Mouse (Mus musculus): ENCODE results near the gene Nrg4. TPM values are rescaled to one million over a fixed set of nuclear protein-coding genes. Genes with fewer than 3 reads are reported as not detected.
A peak's percentile ranks its signal among the peaks of the same experiment; 100 is the strongest.

Nrg4 gene
- 1.4 and 1.9 TPM in 2 replicates for polyA plus RNA-seq (2015; fragmentation: Nextera tagmentation; extraction: Ambion mirVana)

DNA sequence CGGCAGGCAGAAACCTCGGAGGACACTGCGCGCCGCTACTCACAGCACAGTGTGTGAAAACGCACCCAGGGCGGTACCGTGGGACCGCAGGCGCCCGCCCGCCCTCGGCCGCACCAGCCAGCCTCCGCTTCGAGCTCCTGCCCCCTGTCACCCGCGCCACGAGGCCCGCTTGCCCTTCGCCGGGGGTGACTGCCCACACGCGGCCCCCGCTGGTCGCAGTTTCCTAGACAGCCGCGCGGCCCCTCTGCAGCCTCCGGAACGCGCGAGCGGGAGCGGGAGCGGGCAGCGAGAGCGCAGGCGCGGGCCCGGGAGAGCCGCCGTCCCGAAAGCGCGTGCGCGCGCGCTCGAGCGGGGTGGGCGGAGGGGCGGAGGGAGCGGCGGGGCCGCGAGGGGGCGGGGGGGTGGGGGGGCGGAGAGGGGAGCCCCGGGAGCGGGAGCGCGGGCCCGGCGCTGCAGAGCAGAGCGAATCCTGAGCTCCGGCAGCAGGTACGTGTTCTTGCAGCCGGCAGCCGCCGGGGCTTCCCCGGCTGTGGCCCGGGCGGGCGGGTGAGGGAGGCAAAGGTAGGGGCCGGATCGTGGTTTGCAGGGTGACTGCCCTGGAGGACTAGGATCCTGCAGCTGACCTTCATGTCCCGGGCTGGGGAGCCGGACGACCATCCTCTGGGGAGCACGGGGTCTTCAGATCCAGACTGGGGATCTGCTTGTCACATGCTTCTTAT lies at the start of gene Nrg4, which contains the start of gene Tmem266:
Gene Nrg4, minus strand, starts transcription at position 330 of the 719 bp plus-strand sequence.
Gene Tmem266, plus strand, starts transcription at position 399 of the 719 bp plus-strand sequence.
- Histone ChIP-seq H3K9ac (peak within 1 kb of the TSS; percentile 88), H3K4me3 (peak within 1 kb of the TSS; percentile 83), H3K4me1 (peaks cover 9% of the 10 kb centered on the region; the same call in 1 of the 2 replicates), H3K4me2 (peak within 1 kb of the TSS; percentile 90), H3K27ac (replicated peaks) (no peak within 1 kb of the TSS), H3K9me3 (no peaks in the 10 kb centered on the region), H3K27me3 (replicated peaks) (peaks cover 81% of the 10 kb centered on the region), H3K36me3 (no peaks in the 10 kb centered on the region)
- peak; percentile 75 for ATAC-seq (ENCODE audit: extremely low read depth, insufficient number of reproducible peaks, low FRiP score, low TSS enrichment)
- WGBS: 0% methylated on average over 54 of the region's 82 CpGs

DNA sequence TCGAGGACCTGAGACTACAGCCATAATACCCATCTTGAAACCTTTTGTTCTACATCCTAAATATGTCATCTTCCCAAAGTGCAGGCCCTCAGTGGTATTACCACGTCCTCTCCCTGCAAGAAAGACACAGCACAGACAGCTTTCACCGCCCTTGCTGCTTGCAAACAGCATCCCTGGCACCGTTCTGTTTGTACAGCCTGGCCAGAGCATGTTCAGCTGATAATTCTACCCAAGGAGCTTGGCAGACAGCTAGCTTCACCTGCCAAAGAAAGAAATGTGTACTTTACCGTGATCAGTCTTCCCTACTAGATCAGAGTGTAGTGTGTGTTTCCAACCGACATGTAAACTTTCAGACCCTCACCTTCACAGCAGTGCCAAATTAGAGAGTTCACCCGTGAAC lies 45.3 kb upstream of the Nrg4 start:
- H3K36me3 ChIP-seq: no peaks in the 10 kb centered on the region
- H3K4me2 ChIP-seq: no peak overlapping the region
- WGBS: 67% methylated on average over 7 of the region's 7 CpGs
- no peak overlapping the region for H3K9ac ChIP-seq
- H3K4me3 ChIP-seq: no peak overlapping the region
- ATAC-seq (ENCODE audit: extremely low read depth, insufficient number of reproducible peaks, low FRiP score, low TSS enrichment): no peak
- no peak overlapping the region for H3K27ac ChIP-seq (replicated peaks)
- H3K27me3 ChIP-seq (replicated peaks): 0 out of 2 replicates have a peak, but pooled peaks cover 2% of the 10 kb centered on the region
- no peaks in the 10 kb centered on the region for H3K4me1 ChIP-seq
- 0 out of 2 replicates have a peak, but pooled peaks cover 3% of the 10 kb centered on the region for H3K9me3 ChIP-seq

DNA sequence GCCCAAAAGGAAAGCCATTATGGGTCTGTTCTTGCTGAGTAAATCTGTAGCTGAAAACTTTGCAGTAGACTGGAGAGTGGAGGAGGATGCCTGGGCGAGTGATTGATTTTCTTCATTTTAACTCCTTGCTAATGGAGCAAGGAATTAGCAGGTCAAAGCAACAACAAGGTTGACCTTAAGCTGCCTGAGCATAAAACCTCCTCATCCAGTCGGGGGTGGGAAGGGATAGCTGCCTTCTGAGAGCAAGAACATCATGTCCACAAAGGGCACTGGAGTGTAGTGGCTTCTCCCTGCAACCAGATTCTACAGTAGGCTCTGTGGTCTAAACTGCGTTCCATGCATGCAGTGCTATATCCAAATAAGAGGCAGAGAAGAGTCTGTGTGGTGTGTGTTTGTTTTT lies 41.4 kb upstream of the Nrg4 start:
- Histone ChIP-seq H3K4me3 (no peak overlapping the region), H3K9ac (no peak overlapping the region), H3K36me3 (no peaks in the 10 kb centered on the region), H3K4me2 (no peak overlapping the region), H3K9me3 (0 out of 2 replicates have a peak, but pooled peaks cover 3% of the 10 kb centered on the region), H3K27me3 (replicated peaks) (no peaks in the 10 kb centered on the region), H3K4me1 (no peaks in the 10 kb centered on the region), H3K27ac (replicated peaks) (no peak overlapping the region)
- 60% methylated on average over 3 of the region's 3 CpGs for WGBS
- no peak for ATAC-seq (ENCODE audit: extremely low read depth, insufficient number of reproducible peaks, low FRiP score, low TSS enrichment)

DNA sequence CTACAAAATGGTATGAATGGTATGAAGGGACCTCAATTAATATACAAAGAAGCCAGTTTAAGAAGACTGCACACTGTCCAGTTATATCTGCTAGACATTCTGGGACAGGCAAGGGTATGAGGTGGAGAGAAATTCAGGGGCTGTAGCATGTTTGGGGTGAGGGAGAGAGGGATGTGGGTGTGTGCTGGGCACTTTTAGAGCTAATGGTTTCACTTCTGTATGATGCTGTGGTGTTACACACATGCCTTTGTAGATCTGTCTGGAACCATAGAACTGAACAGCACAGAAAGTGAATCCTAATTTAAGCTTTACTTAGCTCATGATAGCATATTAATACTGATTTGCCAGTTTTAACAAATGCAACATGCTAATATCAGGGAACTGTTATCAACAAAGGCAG lies 37.1 kb upstream of the Nrg4 start:
- H3K36me3 ChIP-seq: no peaks in the 10 kb centered on the region
- no peak overlapping the region for H3K9ac ChIP-seq
- no peaks in the 10 kb centered on the region for H3K27me3 ChIP-seq (replicated peaks)
- no peak overlapping the region for H3K4me3 ChIP-seq
- no peak for ATAC-seq (ENCODE audit: extremely low read depth, insufficient number of reproducible peaks, low FRiP score, low TSS enrichment)
- H3K4me2 ChIP-seq: no peak overlapping the region
- H3K9me3 ChIP-seq: no peaks in the 10 kb centered on the region
- H3K4me1 ChIP-seq: no peaks in the 10 kb centered on the region
- no peak overlapping the region for H3K27ac ChIP-seq (replicated peaks)

DNA sequence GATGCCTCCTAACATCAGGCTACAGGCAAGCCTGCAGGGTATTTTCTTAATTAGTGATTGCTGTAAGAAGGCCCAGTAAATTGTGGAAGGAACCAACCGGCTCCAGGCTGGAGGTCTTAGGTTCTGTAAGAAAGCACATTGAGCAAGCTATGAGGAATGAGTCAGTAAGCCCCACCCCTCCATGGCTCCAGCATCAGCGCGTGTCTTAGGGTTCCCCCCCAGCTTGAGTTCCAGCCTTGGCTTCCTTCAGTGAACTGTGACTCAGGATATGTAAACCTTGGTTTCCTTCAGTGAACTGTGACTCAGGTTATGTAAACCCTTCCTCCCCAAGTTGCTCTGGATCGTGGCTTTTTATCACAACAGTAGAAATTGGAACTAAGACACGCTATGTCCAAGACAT lies 35.3 kb upstream of the Nrg4 start:
- no peak overlapping the region for H3K9ac ChIP-seq
- H3K4me1 ChIP-seq: no peaks in the 10 kb centered on the region
- ATAC-seq (ENCODE audit: extremely low read depth, insufficient number of reproducible peaks, low FRiP score, low TSS enrichment): no peak
- no peak overlapping the region for H3K27ac ChIP-seq (replicated peaks)
- 70% methylated on average over 5 of the region's 5 CpGs for WGBS
- no peaks in the 10 kb centered on the region for H3K36me3 ChIP-seq
- no peaks in the 10 kb centered on the region for H3K9me3 ChIP-seq
- no peak overlapping the region for H3K4me3 ChIP-seq
- no peaks in the 10 kb centered on the region for H3K27me3 ChIP-seq (replicated peaks)
- no peak overlapping the region for H3K4me2 ChIP-seq

DNA sequence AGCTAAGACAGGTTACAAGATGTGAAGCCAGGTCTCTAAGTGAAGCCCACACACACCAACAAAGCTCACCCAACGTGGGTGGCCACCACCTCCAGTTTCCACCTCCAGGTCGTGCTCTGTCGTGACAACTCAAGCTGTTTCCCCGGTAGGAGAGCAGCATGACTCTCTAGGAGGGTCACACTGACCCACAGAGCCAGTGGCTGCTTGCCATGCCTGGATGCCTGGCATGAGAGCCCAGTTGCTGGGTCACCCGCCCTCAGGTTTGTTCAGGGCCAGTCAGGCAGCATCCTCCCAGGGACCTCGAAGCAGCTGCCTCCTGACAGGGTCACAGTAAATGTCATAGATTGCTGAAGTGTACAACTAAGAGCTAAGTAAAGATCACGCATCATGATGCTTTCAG lies 34.2 kb upstream of the Nrg4 start:
- Histone ChIP-seq H3K27me3 (replicated peaks) (no peaks in the 10 kb centered on the region), H3K4me3 (no peak overlapping the region), H3K9me3 (no peaks in the 10 kb centered on the region), H3K4me2 (no peak overlapping the region), H3K4me1 (no peaks in the 10 kb centered on the region), H3K27ac (replicated peaks) (no peak overlapping the region), H3K9ac (no peak overlapping the region), H3K36me3 (no peaks in the 10 kb centered on the region)
- no peak for ATAC-seq (ENCODE audit: extremely low read depth, insufficient number of reproducible peaks, low FRiP score, low TSS enrichment)
- WGBS: 56% methylated on average over 7 of the region's 7 CpGs

DNA sequence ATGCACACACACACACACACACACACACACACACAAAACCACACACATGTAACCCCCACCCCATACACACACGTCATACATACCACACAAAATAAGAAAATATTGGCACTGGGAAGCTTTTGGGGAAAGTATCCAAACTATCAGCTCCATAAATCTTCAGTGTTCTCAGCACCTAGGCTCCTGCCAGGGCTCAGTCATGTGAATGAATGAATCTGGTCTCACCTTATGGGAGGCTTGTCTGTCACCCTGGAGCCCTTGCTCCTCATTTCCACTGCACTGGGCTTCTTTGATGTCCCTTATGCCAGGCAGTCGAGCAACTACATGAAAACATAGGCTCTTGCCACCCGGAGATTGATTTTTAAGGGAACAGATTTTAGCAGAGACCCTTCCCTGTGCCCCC lies 33.7 kb upstream of the Nrg4 start:
- no peak overlapping the region for H3K4me3 ChIP-seq
- no peak overlapping the region for H3K4me2 ChIP-seq
- 64% methylated on average over 3 of the region's 3 CpGs for WGBS
- no peaks in the 10 kb centered on the region for H3K4me1 ChIP-seq
- H3K36me3 ChIP-seq: no peaks in the 10 kb centered on the region
- no peaks in the 10 kb centered on the region for H3K27me3 ChIP-seq (replicated peaks)
- no peak overlapping the region for H3K9ac ChIP-seq
- H3K27ac ChIP-seq (replicated peaks): no peak overlapping the region
- no peaks in the 10 kb centered on the region for H3K9me3 ChIP-seq
- ATAC-seq (ENCODE audit: extremely low read depth, insufficient number of reproducible peaks, low FRiP score, low TSS enrichment): no peak

DNA sequence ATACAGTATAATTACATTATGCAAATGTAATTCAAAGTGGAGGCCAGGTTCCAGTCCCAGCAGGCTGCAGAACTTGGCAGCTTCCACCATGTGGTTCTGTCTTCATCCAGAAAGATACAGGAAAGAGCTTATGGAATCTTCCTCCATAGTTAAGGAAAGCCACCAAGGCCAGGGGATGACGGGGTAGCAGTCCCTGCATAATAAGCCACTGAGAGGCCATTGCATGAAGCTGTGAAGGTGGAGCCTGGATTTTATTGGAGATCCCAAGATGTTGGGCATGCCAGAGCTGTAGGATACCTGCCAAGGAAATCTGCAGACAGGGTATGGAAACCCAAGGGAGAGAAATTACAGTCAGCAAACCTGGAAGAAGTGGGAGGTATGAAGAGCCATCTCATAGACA lies 30.5 kb upstream of the Nrg4 start:
- Histone ChIP-seq H3K4me2 (no peak overlapping the region), H3K27ac (replicated peaks) (no peak overlapping the region), H3K4me3 (no peak overlapping the region), H3K36me3 (no peaks in the 10 kb centered on the region), H3K9ac (no peak overlapping the region), H3K9me3 (no peaks in the 10 kb centered on the region), H3K27me3 (replicated peaks) (no peaks in the 10 kb centered on the region), H3K4me1 (no peaks in the 10 kb centered on the region)
- no peak for ATAC-seq (ENCODE audit: extremely low read depth, insufficient number of reproducible peaks, low FRiP score, low TSS enrichment)
- 62% methylated on average over 1 of the region's 1 CpGs for WGBS

DNA sequence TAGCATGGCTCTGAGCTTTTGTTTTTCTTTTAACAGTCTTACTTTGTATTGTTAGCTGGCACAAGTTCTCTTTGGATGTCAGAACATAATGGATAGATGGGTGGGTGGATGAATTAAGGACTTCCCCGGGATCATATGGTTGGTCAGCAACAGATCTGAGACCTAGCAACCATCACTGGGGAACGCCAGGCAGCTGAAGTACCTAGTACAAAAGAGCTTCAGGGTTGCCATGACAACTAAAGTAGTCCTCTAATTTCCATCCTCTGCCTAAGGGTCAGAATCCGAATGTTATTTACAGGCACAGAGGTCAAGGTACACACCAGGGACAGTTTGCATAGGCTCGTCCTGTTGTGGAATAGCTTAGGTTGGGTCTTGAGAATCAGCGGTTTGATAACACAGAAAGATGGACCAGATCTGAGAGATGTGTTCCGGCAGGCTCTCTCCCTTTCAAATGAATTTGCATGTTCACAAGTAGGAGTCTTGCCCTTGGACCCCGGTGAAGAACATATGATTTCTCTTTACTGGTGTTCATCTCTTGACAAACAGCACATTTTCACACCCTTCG lies 28.7 kb upstream of the Nrg4 start:
- Histone ChIP-seq H3K4me2 (no peak overlapping the region), H3K4me1 (no peaks in the 10 kb centered on the region), H3K36me3 (no peaks in the 10 kb centered on the region), H3K4me3 (no peak overlapping the region), H3K9me3 (no peaks in the 10 kb centered on the region), H3K27me3 (replicated peaks) (no peaks in the 10 kb centered on the region), H3K27ac (replicated peaks) (no peak overlapping the region), H3K9ac (no peak overlapping the region)
- ATAC-seq (ENCODE audit: extremely low read depth, insufficient number of reproducible peaks, low FRiP score, low TSS enrichment): no peak
- WGBS: 65% methylated on average over 8 of the region's 8 CpGs

DNA sequence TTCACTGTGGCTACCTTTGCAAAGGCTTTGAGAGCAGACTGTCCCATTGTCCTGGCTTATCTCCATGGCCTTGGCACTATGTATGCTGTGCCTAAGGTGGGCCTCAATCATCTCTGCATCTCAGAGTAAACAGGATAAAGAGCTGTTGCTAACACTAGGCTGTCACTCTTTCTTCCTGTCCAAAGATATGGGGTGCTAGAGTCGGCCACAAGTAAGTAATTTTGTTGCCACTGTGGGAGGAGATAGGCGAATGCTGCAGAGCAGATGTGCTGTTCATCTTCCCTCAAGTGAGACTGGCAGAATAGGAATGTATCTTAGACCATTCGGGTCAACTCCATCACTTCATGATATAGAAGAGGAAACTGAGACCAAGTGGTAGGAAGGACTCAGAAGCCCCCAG lies 28.0 kb upstream of the Nrg4 start:
- no peak for ATAC-seq (ENCODE audit: extremely low read depth, insufficient number of reproducible peaks, low FRiP score, low TSS enrichment)
- H3K4me2 ChIP-seq: no peak overlapping the region
- H3K9me3 ChIP-seq: no peaks in the 10 kb centered on the region
- no peaks in the 10 kb centered on the region for H3K27me3 ChIP-seq (replicated peaks)
- H3K27ac ChIP-seq (replicated peaks): no peak overlapping the region
- H3K4me3 ChIP-seq: no peak overlapping the region
- H3K36me3 ChIP-seq: no peaks in the 10 kb centered on the region
- 52% methylated on average over 3 of the region's 3 CpGs for WGBS
- no peak overlapping the region for H3K9ac ChIP-seq
- H3K4me1 ChIP-seq: no peaks in the 10 kb centered on the region

DNA sequence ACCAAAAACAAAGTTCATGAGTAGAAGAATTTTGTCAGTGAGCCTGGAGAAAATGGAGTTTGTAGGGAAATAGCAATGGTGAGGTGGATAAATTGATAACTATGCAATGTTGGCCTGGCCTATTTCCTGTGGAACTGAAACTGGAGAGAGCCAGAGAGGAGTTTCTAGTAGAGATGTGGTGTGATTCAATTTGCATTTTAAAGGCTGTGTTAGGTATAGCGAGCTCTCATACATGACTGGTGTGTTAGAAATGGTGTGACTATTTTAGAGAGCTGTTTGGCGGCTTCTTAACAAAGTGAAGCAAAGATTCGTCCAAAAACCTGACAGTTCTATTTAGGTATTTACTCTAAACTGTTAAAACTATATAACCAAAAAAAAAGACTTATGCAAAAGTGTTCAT lies 22.0 kb upstream of the Nrg4 start:
- Histone ChIP-seq H3K27ac (replicated peaks) (no peak overlapping the region), H3K36me3 (no peaks in the 10 kb centered on the region), H3K4me3 (no peak overlapping the region), H3K9me3 (no peaks in the 10 kb centered on the region), H3K9ac (no peak overlapping the region), H3K27me3 (replicated peaks) (no peaks in the 10 kb centered on the region), H3K4me2 (no peak overlapping the region), H3K4me1 (no peaks in the 10 kb centered on the region)
- no peak for ATAC-seq (ENCODE audit: extremely low read depth, insufficient number of reproducible peaks, low FRiP score, low TSS enrichment)
- 73% methylated on average over 3 of the region's 3 CpGs for WGBS

DNA sequence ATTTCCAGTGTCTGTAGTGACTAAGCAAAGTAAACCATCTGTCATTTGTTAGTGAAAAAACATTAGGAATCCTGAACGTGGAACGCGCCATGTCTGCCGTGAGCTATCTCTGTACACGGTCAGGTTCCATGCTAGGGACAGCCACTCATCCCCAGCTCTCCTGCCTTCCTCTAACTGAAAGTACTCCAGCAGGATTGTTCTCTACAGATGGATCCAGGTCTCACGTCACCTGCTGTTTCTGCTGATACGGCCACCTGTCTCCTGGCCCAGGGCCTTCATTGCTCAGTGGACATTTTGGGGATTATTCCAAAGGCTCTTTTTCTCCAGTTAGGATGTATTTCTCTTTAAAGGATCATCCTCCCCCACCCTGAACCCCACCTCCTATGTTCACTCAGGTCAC lies 18.7 kb upstream of the Nrg4 start:
- no peak overlapping the region for H3K27ac ChIP-seq (replicated peaks)
- H3K9me3 ChIP-seq: no peaks in the 10 kb centered on the region
- H3K27me3 ChIP-seq (replicated peaks): no peaks in the 10 kb centered on the region
- ATAC-seq (ENCODE audit: extremely low read depth, insufficient number of reproducible peaks, low FRiP score, low TSS enrichment): no peak
- no peak overlapping the region for H3K4me3 ChIP-seq
- H3K4me2 ChIP-seq: no peak overlapping the region
- no peaks in the 10 kb centered on the region for H3K36me3 ChIP-seq
- 81% methylated on average over 7 of the region's 7 CpGs for whole genome bisulfite sequencing
- no peak overlapping the region for H3K9ac ChIP-seq
- H3K4me1 ChIP-seq: no peaks in the 10 kb centered on the region
